Mouse (Mus musculus): ENCODE data around the gene Ccdc18.

DNA sequence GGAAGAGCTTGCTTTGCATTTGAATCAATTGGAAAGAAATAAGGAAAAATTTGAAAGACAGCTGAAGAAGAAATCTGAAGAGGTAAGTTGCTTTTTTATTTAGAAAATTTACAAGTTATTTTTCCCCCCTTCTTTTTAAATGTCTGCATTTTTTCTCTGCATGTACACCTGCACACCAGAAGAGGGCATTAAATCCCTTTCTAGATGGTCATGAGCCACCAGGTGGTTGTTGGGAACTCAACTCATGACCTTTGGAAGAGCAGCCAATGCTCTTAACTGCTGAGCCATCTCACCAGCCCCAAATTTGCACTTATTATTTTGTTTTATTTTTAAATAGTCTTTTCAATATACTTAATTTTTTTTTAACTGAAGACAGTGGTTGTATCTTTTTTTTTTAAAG lies 56.3 kb downstream of the Ccdc18 start:
- TF ChIP-seq CTCF (IDR thresholded peaks at IDR 0.05; ENCODE audit: low read depth, low read length) (no peak), POLR2A (IDR thresholded peaks at IDR 0.05; ENCODE audit: extremely low read depth, insufficient read depth, low read length) (no peak)

Data from liver, adult 2 months (tissue).